Mouse (Mus musculus): ENCODE data around the gene Ngdn. TPM values are rescaled to one million over a fixed set of nuclear protein-coding genes. Genes with fewer than 3 reads are reported as not detected.
A peak's percentile ranks its signal among the peaks of the same experiment; 100 is the strongest.
"Not testable (repeated sequence)": the region's sequence is repeated elsewhere in the genome, so short reads cannot be mapped to it uniquely, and the experiment has no call there.

Gene Ngdn
- total RNA-seq, 1 experiment from 2014 or later = 58.9 TPM

- ATAC-seq (ENCODE audit: extremely low read depth, insufficient number of reproducible peaks, low FRiP score, poor library complexity, severe bottlenecking) = no peak
Observed at GRCm38 (mm10) chr14:55023011-55023410, 7.8 kb downstream of the Ngdn start.

GRCm38 (mm10) chr14:55024236-55024635, 9.0 kb downstream of the Ngdn start:
- no peak for ATAC-seq (ENCODE audit: extremely low read depth, insufficient number of reproducible peaks, low FRiP score, poor library complexity, severe bottlenecking)

- no peak for ATAC-seq (ENCODE audit: extremely low read depth, insufficient number of reproducible peaks, low FRiP score, poor library complexity, severe bottlenecking)
Observed at GRCm38 (mm10) chr14:55025527-55025926, 10.3 kb downstream of the Ngdn start.

- ATAC-seq (ENCODE audit: extremely low read depth, insufficient number of reproducible peaks, low FRiP score, poor library complexity, severe bottlenecking) = no peak
Observed at GRCm38 (mm10) chr14:55027251-55027650, 12.0 kb downstream of the Ngdn start.

- no peak for ATAC-seq (ENCODE audit: extremely low read depth, insufficient number of reproducible peaks, low FRiP score, poor library complexity, severe bottlenecking)
Observed at GRCm38 (mm10) chr14:55027653-55028052, 12.4 kb downstream of the Ngdn start.

GRCm38 (mm10) chr14:55028333-55028835, 13.1 kb downstream of the Ngdn start:
- ATAC-seq (ENCODE audit: extremely low read depth, insufficient number of reproducible peaks, low FRiP score, poor library complexity, severe bottlenecking) = no peak

- peak; percentile 28; the same call in 1 of the 2 replicates for ATAC-seq (ENCODE audit: extremely low read depth, insufficient number of reproducible peaks, low FRiP score, poor library complexity, severe bottlenecking)
Observed at GRCm38 (mm10) chr14:55029034-55029698, 13.9 kb downstream of the Ngdn start.

- ATAC-seq (ENCODE audit: extremely low read depth, insufficient number of reproducible peaks, low FRiP score, poor library complexity, severe bottlenecking) = no peak
Observed at GRCm38 (mm10) chr14:55032695-55033225, 17.5 kb downstream of the Ngdn start.

GRCm38 (mm10) chr14:55043694-55044093, 28.4 kb downstream of the Ngdn start:
- ATAC-seq (ENCODE audit: extremely low read depth, insufficient number of reproducible peaks, low FRiP score, poor library complexity, severe bottlenecking) = not testable (repeated sequence)

- no peak for ATAC-seq (ENCODE audit: extremely low read depth, insufficient number of reproducible peaks, low FRiP score, poor library complexity, severe bottlenecking)
Observed at GRCm38 (mm10) chr14:55047971-55048531, 32.8 kb downstream of the Ngdn start.

- no peak for ATAC-seq (ENCODE audit: extremely low read depth, insufficient number of reproducible peaks, low FRiP score, poor library complexity, severe bottlenecking)
Observed at GRCm38 (mm10) chr14:55052496-55052895, 37.2 kb downstream of the Ngdn start.

GRCm38 (mm10) chr14:55053050-55053449, 37.8 kb downstream of the Ngdn start:
- no peak for ATAC-seq (ENCODE audit: extremely low read depth, insufficient number of reproducible peaks, low FRiP score, poor library complexity, severe bottlenecking)

GRCm38 (mm10) chr14:55053708-55054190, 38.5 kb downstream of the Ngdn start:
- ATAC-seq (ENCODE audit: extremely low read depth, insufficient number of reproducible peaks, low FRiP score, poor library complexity, severe bottlenecking) = no peak

- no peak for ATAC-seq (ENCODE audit: extremely low read depth, insufficient number of reproducible peaks, low FRiP score, poor library complexity, severe bottlenecking)
Observed at GRCm38 (mm10) chr14:55054191-55054749, 39.0 kb downstream of the Ngdn start.

GRCm38 (mm10) chr14:55055167-55055834, 40.0 kb downstream of the Ngdn start:
- no peak for ATAC-seq (ENCODE audit: extremely low read depth, insufficient number of reproducible peaks, low FRiP score, poor library complexity, severe bottlenecking)

- no peak for ATAC-seq (ENCODE audit: extremely low read depth, insufficient number of reproducible peaks, low FRiP score, poor library complexity, severe bottlenecking)
Observed at GRCm38 (mm10) chr14:55059009-55059408, 43.8 kb downstream of the Ngdn start.

- no peak for ATAC-seq (ENCODE audit: extremely low read depth, insufficient number of reproducible peaks, low FRiP score, poor library complexity, severe bottlenecking)
Observed at GRCm38 (mm10) chr14:55059931-55060330, 44.7 kb downstream of the Ngdn start.

GRCm38 (mm10) chr14:55061845-55062244, 46.6 kb downstream of the Ngdn start:
- no peak for ATAC-seq (ENCODE audit: extremely low read depth, insufficient number of reproducible peaks, low FRiP score, poor library complexity, severe bottlenecking)

GRCm38 (mm10) chr14:55062626-55063025, 47.4 kb downstream of the Ngdn start:
- no peak for ATAC-seq (ENCODE audit: extremely low read depth, insufficient number of reproducible peaks, low FRiP score, poor library complexity, severe bottlenecking)
